Mouse (Mus musculus) megakaryocyte progenitor cell, adult 5-6 weeks (primary cell): ENCODE results near the gene Ptprn2. TPM values are rescaled to one million over a fixed set of nuclear protein-coding genes. Genes with fewer than 3 reads are reported as not detected.

Experiments
- ATAC-seq: replicated peaks from 2 replicates; pipeline ENCODE4 v1.8.0; 2016; ENCODE audit warnings: mild to moderate bottlenecking, moderate TSS enrichment, inconsistent platforms; ENCODE audit not compliant: poor library complexity
- total RNA-seq, 2 experiments: library from RNA; stranded (forward) in 1 of 2; stranded (reverse) in 1 of 2; fragments of 157-497, 149-512 nt in 1 of 2; fragments of 200-1000 nt in 1 of 2; gene quantifications; 2 replicates each; pipeline versions ENCODE4 v1.2.3 to v1.2.4; 2015 to 2017

Gene Ptprn2
- total RNA-seq, 2 experiments from 2014 or later: not detected

DNA sequence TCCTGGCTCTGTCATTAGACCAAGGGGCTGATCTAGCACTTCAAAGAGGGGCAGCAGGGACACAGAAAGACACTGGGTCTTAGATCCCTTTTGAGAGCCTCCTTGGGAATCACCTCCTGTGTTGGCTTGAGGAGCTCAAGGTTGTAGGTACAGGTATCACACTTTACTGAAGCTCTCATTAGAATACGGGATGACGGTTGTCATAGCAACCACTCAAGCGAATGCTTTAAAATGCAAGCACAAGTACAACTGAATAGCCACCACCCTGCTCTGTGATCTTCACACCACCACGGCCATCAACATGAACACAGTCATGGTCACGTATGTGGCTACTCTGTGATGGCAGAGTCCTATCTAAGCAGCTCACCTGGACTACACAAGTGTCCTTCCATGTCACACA lies 789.1 kb downstream of the Ptprn2 start:
- ATAC-seq: no peak

GRCm38 (mm10) chr12:117280790-117281189 lies 795.3 kb downstream of the Ptprn2 start:
- ATAC-seq: no peak

GRCm38 (mm10) chr12:117282659-117283058 lies 797.1 kb downstream of the Ptprn2 start:
- ATAC-seq: no peak

- ATAC-seq: no peak
Observed at GRCm38 (mm10) chr12:117287456-117287855, 801.9 kb downstream of the Ptprn2 start.

DNA sequence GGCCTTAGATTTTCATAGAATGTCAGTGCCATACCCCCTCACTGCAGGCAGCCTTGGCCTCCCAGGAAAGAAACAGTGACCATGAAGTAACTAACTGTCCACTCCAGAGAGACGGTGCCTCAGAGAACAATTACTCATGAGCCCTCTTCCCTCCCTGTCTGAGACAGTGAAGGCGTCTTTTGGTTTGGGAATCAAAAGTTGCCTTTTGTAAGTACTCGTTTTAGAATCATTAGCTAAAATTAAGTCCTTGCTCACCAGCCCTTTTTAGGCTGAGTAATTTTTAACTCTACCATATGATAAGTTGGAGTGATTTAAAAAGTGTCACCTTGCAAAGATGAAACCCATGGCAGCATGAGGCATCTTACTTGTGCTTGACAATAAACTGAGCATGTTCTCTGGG lies 806.4 kb downstream of the Ptprn2 start:
- ATAC-seq: no peak

DNA sequence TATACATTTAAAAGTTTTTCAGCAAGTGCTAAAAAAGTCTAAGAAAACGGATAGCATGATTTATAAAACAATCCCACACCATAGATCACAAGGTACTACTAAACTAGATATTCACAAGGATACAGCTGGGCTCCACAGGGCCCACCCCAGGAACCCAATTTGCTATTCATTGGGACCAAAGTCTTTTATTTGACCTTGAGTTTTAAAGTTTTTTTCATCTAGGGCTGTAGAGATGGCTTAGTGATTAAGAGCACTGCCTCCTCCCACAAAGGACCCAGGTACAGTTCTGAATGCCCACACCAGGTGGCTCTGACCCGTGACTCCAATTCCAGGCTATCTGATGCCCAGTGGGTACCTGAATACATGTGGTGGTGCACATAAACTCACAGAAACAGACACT lies 811.3 kb downstream of the Ptprn2 start:
- ATAC-seq: no peak

- ATAC-seq: peak; percentile 44; the same call in 1 of the 2 replicates
Observed at GRCm38 (mm10) chr12:117299084-117299483, 813.6 kb downstream of the Ptprn2 start.

GRCm38 (mm10) chr12:117304751-117305624 lies 819.5 kb downstream of the Ptprn2 start:
- ATAC-seq: no peak

- no peak for ATAC-seq
Observed at GRCm38 (mm10) chr12:117305625-117306105, 820.1 kb downstream of the Ptprn2 start.

- no peak for ATAC-seq
Observed at GRCm38 (mm10) chr12:117312079-117312478, 826.6 kb downstream of the Ptprn2 start.

GRCm38 (mm10) chr12:117314987-117315386 lies 829.5 kb downstream of the Ptprn2 start:
- no peak for ATAC-seq

GRCm38 (mm10) chr12:117315661-117316060 lies 830.1 kb downstream of the Ptprn2 start:
- no peak for ATAC-seq

GRCm38 (mm10) chr12:117318229-117318628 lies 832.7 kb downstream of the Ptprn2 start:
- peak; percentile 62 for ATAC-seq

DNA sequence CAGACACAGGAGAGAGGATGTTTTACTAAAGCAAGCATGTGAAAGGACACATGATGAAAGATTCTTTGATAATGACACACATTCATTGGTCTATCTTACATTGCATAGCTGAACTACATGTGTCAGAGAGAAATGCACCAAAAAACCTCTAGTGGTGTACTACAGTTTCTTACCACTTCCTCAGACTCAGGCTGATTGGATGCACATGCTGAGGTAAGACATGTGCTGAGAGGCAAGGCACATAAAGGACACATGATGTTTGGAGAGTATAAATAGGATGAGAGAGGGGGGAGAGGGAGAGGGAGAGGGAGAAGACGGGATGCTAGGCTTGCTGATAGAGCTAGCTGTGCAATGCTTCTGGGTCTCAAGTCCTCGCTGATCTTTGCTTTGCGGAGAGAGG lies 837.5 kb downstream of the Ptprn2 start:
- peak; percentile 56; the same call in 1 of the 2 replicates for ATAC-seq

Other genes starting within 250 kb of the Ptprn2 start
- gene Wdr60, start 222.7 kb upstream of the Ptprn2 start, total RNA-seq (2015): 3.3 and 16.3 TPM in 2 replicates
- 5.1 and 8.4 TPM in 2 replicates for gene Wdr60, start 222.7 kb upstream of the Ptprn2 start, total RNA-seq (2017)
- gene Gm11027, start 210.3 kb upstream of the Ptprn2 start, total RNA-seq (2015): not detected in 2 replicates
- gene Gm11027, start 210.3 kb upstream of the Ptprn2 start, total RNA-seq (2017): not detected in 2 replicates
- gene Esyt2, start 204.5 kb upstream of the Ptprn2 start, total RNA-seq (2015): 37.6 and 41.7 TPM in 2 replicates
- gene Esyt2, start 204.5 kb upstream of the Ptprn2 start, total RNA-seq (2017): 31.6 and 47.6 TPM in 2 replicates
- 68.9 and 72.7 TPM in 2 replicates for gene Ncapg2, start 80.3 kb upstream of the Ptprn2 start, total RNA-seq (2015)
- 139 and 142 TPM in 2 replicates for gene Ncapg2, start 80.3 kb upstream of the Ptprn2 start, total RNA-seq (2017)